Mouse (Mus musculus) small intestine, adult 2 months (tissue): ENCODE measurements at regions not wholly inside any gene's neighbourhood (a gene's known extent, or its start where the extent isn't known, plus 50 kb on each side); places are given as distances from the start of the nearest gene placed in this dataset.

Experiments
- CTCF ChIP-seq: fragments of 200-500 bp; IDR thresholded peaks from 2 replicates; pipeline ENCODE4 v1.5.1; 2012; ENCODE audit warnings: low read depth, mild to moderate bottlenecking, control low read depth, inconsistent platforms, low read length, moderate library complexity, mixed read lengths; ENCODE audit not compliant: insufficient replicate concordance, insufficient read length; ENCODE audit errors: extremely low read depth
- POLR2A ChIP-seq: fragments of 200-500 bp; IDR thresholded peaks from 2 replicates; pipeline ENCODE4 v1.6.1; 2012; ENCODE audit warnings: low read depth, mild to moderate bottlenecking, control low read depth, inconsistent platforms, low read length, moderate library complexity

DNA sequence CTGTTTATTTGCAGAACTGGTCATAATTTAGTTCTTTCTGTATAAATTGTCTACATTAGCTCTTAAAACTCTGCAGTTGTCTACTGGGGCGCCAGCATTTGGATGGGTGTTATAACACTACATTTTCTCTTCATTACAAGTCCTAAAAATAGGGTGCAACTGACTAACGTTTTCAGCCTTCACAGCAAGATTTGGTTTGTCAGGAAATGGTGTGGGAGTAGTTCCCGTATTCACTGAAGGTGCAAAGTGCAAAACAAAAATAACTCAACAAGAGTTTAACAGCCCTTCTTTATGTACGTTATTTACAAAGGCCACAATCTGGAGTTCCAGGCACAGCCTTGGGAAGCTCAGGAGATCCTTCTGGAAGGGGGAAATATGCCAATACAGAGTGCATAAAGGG is 642.7 kb downstream of the Car8 start:
- no peak for TF ChIP-seq POLR2A
- no peak for TF ChIP-seq CTCF
